Mouse (Mus musculus): ENCODE data around the gene Lrig2. TPM values are rescaled to one million over a fixed set of nuclear protein-coding genes. Genes with fewer than 3 reads are reported as not detected.

Lrig2 gene
- polyA plus RNA-seq, 2 experiments from 2014 or later: 6.4 to 7.6 TPM

DNA sequence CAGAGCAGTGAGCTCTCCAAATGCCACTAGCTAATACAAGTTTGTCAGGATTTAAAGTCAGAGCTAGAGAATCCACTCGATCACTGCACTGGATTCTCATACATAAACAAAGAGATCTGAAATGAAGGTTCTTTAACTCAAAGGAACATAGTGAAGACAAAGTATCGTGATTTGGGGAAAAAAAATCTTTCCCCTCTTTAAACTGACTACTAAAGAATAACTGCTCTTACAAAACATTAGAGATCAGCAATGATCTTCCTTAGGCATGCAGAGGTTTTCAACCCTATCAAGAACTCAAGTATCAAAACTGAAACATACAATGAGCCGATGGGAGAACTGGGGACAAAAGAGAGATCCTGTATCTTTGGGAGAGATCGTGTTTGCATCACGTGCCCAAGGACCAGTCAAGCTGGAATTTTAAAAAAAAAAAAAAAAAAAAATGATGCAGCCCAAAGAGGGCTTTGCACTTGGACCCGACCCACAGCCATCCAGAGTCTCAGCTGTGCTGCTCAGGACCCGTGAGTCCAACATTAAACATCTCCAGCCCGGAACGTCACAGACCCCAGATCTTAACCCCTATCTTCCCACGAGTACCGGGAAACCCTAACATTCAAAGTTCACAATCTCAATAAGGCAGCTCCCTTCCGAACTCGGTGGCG lies 818 bp downstream of the Lrig2 start:
- no peak for ATAC-seq

GRCm38 (mm10) chr3:104501648-104502047 lies 10.1 kb downstream of the Lrig2 start:
- ATAC-seq: no peak

- no peak for ATAC-seq
Measured at GRCm38 (mm10) chr3:104500881-104501280, 10.8 kb downstream of the Lrig2 start.

- no peak for ATAC-seq
Measured at GRCm38 (mm10) chr3:104496176-104496575, 15.5 kb downstream of the Lrig2 start.

DNA sequence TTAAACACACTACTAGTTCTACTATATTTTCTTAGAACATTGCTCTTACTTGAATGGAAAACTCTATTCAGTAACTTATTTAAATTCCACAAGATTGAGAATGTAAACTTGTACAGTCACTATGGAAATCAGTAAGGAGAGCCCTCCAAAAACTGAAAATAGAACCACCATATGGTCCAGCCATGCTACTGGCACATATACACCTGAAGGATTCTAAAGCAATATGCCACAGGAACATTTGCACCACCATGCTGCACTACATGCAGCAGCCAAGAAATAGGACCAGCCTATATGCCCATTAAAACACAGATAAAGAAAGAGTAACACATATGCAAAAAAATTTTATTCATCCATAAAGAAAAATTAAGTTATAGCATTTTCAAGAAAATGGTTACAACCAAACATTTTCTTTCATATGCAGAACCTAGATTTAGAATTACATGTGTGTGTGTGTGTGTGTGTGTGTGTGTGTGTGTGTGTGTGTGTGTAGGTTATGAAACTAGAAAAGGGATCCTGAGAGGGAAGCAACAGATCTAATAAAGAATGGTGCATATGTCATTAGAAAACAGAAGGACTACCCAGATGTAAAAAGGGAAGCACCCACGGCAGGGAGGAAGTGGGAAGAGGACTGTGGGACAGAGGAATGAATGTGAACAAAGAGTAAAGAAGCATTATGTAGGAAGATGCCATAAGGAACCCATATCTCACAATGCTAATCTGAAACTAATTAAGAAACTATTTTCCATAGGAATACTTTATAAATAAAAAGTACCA lies 30.6 kb downstream of the Lrig2 start:
- ATAC-seq: no peak

DNA sequence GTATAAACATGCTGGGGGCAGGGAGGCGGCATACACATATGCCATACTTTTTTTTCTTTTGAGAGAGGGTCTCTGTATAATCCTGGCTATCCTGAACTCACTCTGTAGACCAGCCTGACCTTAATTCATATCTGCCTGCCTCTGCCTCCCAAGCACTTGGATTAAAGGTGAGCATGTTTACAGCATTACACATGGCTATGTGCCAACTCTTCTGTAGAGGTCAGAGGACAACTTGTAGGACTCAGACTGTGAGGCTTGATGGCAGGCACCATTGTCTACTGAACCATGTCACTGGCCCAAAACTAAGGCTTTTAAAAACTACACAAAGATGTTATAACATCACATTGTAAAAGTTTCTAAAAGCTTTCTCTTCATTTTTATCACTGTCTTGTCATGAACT lies 33.7 kb downstream of the Lrig2 start:
- no peak for ATAC-seq

GRCm38 (mm10) chr3:104469421-104469820 lies 42.3 kb downstream of the Lrig2 start:
- no peak for ATAC-seq

DNA sequence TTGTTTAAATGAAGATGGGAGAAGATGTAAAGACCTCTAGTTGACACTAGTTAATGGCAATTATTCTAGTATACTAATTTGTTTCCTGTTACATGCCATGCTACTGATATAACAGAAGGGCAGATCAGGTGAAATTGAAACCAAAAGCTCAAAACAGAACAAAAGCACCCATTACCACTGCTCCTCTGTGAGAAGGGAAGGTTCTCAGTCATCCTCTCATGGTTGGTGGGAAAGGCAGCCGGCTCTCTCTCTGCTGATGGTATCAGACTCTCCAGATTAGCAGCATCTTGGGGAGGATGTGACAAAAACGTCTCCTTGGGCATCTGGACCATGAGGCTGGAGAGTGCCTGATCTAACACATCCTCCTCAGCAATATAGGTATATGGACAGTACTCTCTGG lies 50.5 kb downstream of the Lrig2 start:
- ATAC-seq: peak; percentile 84

DNA sequence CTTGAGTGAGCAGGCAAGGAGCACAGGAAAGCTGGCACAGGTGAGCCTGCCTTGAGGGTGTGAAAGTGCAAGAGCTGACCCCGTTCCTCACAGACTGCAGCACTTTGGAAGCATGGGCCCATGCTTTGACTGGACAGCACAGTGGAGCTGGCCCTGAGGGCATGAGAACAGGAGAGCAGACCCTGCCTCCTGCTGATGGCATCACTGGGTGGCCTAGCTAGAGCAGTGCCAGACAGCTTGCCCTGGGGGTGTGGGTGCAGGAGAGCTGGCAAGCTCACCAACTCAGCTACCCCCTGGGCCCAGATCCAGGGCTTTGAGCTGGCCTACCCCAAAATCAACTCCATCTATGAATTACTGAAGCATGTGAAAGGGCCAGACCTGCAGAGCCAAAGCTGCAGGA lies 53.1 kb downstream of the Lrig2 start:
- no peak for ATAC-seq

DNA sequence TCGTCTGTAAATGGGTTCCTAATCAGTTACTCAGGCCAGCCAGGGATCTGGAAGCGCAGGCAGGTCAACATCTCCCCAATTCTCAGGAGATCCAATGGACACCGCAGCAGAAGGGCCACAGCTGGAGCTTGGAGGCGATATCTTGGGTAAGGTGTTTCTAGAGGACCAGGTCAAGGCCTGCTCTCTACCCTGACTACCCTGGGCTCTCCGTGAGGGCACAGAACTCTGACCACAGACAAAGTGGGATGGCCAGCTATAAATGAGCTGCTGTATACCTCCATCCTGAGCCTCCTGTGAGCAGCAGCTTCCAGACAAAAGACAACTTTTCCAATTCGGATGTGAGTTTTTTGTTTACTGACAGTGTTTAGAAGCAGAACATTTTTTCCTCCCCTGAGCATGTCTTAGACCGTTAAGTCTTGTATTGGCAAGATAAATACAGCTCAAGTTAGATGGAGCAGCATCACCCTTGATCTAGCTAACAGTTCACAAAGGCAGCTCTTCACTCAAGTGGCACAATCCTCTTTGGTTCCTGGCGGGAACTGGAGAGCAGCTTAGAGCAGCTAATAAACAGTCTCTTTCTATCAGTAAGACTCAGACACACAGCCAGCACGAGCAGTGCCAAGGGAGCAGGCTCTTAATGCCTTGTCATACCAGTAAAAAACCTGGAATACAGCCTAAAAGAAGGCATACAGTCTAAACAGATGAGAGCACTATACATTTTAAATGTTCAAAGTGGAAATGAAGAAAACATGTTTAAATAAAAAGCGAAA lies 56.0 kb downstream of the Lrig2 start:
- no peak for ATAC-seq

DNA sequence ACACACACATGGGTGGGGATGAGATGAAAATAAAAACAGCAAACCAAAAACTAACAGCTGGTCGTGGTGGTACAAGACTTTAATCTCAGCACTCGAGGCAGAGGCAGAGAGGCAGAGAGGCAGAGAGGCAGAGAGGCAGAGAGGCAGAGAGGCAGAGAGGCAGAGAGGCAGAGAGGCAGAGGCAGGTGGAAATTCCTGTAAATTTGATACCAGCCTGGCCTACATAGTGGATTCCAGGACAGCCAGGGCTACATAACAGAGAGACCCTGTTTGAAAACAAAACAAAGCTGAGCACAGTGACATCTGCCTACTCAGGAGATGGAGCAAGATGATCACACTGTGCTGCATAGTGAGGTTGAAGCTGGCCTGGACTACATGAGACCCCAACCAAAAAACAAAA lies 64.5 kb downstream of the Lrig2 start:
- no peak for ATAC-seq

- no peak for ATAC-seq
Measured at GRCm38 (mm10) chr3:104446689-104447088, 65.0 kb downstream of the Lrig2 start.

DNA sequence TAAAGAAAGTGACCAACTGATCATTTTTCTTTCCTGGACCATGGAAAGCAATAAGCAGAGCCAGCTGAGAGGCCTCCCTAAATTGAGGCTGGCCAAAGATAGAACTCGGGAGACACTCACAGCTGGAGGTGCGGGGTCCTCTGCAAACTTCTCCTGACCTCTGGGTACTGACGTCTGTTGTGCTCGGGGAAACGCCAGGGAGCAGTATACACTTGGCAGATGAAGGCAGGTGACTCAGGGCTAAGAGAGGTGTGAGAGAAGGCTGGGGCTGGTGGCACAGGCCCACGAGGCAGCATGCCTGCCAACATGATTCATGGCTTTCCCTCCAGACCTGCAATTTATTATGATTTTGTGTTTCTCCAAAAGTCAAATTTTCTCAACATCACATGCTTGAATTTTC lies 66.1 kb downstream of the Lrig2 start:
- no peak for ATAC-seq

- no peak for ATAC-seq
Measured at GRCm38 (mm10) chr3:104444946-104445460, 66.7 kb downstream of the Lrig2 start.

- ATAC-seq: no peak
Measured at GRCm38 (mm10) chr3:104444082-104444481, 67.6 kb downstream of the Lrig2 start.

GRCm38 (mm10) chr3:104442357-104442756 lies 69.4 kb downstream of the Lrig2 start:
- ATAC-seq: no peak

- peak; percentile 98 for ATAC-seq
Measured at GRCm38 (mm10) chr3:104441870-104442283, 69.8 kb downstream of the Lrig2 start.

DNA sequence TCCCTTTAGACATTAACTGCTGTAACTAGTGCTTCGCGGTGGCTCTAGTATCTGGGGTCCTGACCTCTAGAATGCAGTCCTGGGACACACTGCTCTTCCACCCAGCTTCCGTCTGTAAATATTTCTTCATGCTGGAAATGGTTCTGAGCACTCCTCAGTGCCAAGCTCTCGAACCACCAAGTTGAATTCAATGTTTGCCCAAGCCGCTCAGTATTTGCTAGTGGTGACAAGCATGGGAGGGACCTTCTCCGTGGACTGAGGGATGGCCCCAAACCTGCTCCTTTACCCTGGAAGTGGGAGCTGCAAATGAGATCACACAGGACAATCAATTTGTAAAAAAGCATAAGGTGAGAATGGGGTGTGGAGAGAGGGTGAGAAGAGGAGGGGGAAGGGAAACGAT lies 70.3 kb downstream of the Lrig2 start:
- ATAC-seq: no peak

GRCm38 (mm10) chr3:104438777-104439176 lies 72.9 kb downstream of the Lrig2 start:
- no peak for ATAC-seq

- ATAC-seq: no peak
Measured at GRCm38 (mm10) chr3:104437576-104437975, 74.1 kb downstream of the Lrig2 start.

- ATAC-seq: no peak
Measured at GRCm38 (mm10) chr3:104435947-104436346, 75.8 kb downstream of the Lrig2 start.

- no peak for ATAC-seq
Measured at GRCm38 (mm10) chr3:104434246-104434696, 77.4 kb downstream of the Lrig2 start.

- ATAC-seq: no peak
Measured at GRCm38 (mm10) chr3:104432651-104433050, 79.1 kb downstream of the Lrig2 start.
